In the genomic region with DNA sequence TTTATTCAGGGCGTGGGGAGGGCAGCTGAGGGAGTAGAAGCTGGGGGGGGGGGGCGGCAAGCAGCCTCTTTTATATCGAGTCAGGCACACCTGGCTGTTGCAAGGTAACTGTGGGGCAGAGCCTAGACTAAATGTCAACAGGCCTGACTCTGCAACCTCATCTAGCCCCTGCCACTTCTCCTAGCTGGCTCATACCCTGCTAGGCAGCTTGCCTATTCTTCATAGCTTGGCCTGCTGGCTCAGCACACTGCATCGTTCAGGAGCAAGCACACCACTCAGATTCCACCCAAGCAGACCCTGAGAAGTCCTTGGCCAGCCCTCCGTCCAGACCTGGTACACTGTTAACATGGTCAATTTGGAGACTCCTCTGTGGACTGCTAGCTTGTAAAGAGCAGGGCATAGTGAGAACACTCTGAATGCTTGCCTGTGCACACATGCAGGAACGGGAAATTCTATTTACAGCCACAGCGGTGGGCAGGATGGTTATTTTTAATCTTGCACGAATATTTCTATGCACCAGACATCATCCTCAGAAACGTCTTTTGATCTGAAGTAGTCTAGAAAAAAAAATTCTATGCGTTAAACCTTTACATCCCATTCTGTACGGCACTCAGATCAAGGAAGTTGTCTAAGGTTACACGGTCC, we compare ENCODE assay signal across 17 mouse cellular contexts. TPM values are rescaled to one million over a fixed set of nuclear protein-coding genes. Genes with fewer than 3 reads are reported as not detected.
DNase-seq lines count a peak whose midpoint lies in the region; ATAC-seq and TF ChIP-seq lines count a peak whose summit lies in the region.
"Had no signal": no experiment of that assay in that cellular context is flagged by ENCODE, and none has a peak within 500 bp of the region (broad histone marks: within the 10 kb centered on the region; RNA-seq: fewer than 3 reads in every experiment).

No protein-coding gene starts in this region.

- H3K27ac ChIP-seq in gastrocnemius, adult 2 months, result peak overlapping the region; percentile 85
- H3K27ac ChIP-seq in left cerebral cortex, adult 2 months, result peak overlapping the region; percentile 93
- peak overlapping the region; percentile 69; the same call in 1 of the 2 replicates for H3K27ac ChIP-seq in intestine, embryonic 16.5 days (ENCODE audit: low read length)
- H3K27ac ChIP-seq: forebrain, embryonic 13.5 days; midbrain, embryonic 15.5 days; neural tube, embryonic 12.5 days had no signal

- no peaks in the 10 kb centered on the region for H3K9me3 ChIP-seq in intestine, embryonic 16.5 days (ENCODE audit: control insufficient read depth, low read length)
- H3K9me3 ChIP-seq: forebrain, embryonic 13.5 days; kidney, embryonic 15.5 days; midbrain, embryonic 15.5 days; neural tube, embryonic 12.5 days had no signal

- peak; percentile 69 for DNase-seq in gastrocnemius, adult 2 months
- DNase-seq in gastrocnemius, postnatal 10 days, result no peak
- DNase-seq in left cerebral cortex, adult 2 months (ENCODE audit: extremely low spot score in 1 of 2, low spot score in 2 of 2), result no peak
- no peak for DNase-seq in left cerebral cortex, adult 11 months (ENCODE audit: low spot score)
- DNase-seq in adipocyte (ENCODE audit: low spot score) (peak; percentile 70), liver (no peak)
- DNase-seq in spleen, postnatal 36 days (ENCODE audit: low spot score in 2 of 2), result no peak
- DNase-seq: cerebellum, adult 11-12 months; thymus, postnatal 14 days had no signal

- peak overlapping the region; percentile 36 for H3K4me3 ChIP-seq in gastrocnemius, adult 2 months
- H3K4me3 ChIP-seq in left cerebral cortex, adult 2 months, result no peak overlapping the region
- no peak overlapping the region for H3K4me3 ChIP-seq in intestine, embryonic 16.5 days (ENCODE audit: low read length)
- H3K4me3 ChIP-seq: forebrain, embryonic 13.5 days; kidney, embryonic 15.5 days; midbrain, embryonic 15.5 days; neural tube, embryonic 12.5 days had no signal

- H3K4me2 ChIP-seq in intestine, embryonic 16.5 days (ENCODE audit: low read depth, low read length), result no peak overlapping the region; the same call in 1 of the 2 replicates
- H3K4me2 ChIP-seq: forebrain, embryonic 13.5 days; heart, embryonic 11.5 days; kidney, embryonic 15.5 days; liver, embryonic 11.5 days; midbrain, embryonic 15.5 days; neural tube, embryonic 12.5 days had no signal

- no peak overlapping the region for H3K9ac ChIP-seq in intestine, embryonic 16.5 days (ENCODE audit: low read depth, low read length)
- H3K9ac ChIP-seq: forebrain, embryonic 13.5 days; kidney, embryonic 15.5 days; midbrain, embryonic 15.5 days; neural tube, embryonic 12.5 days had no signal

- H3K4me1 ChIP-seq in intestine, embryonic 16.5 days (ENCODE audit: control insufficient read depth, insufficient read depth, low read length), result 0 out of 2 replicates have a peak, but pooled peaks cover 5% of the 10 kb centered on the region

- intact Hi-C loops in gastrocnemius, adult 2 months (cut with DNase I), result loop anchor here (1.0 kb wide), 1 partner anchor 19 kb away; no protein-coding TSS in a partner anchor
- intact Hi-C loops in left cerebral cortex, adult 2 months (cut with DNase I), result no loop called here

- H3K36me3 ChIP-seq in intestine, embryonic 16.5 days (ENCODE audit: control insufficient read depth, insufficient read depth, low read length), result no peaks in the 10 kb centered on the region
- H3K36me3 ChIP-seq: kidney, embryonic 15.5 days; midbrain, embryonic 15.5 days; neural tube, embryonic 12.5 days had no signal

- H3K27me3 ChIP-seq in intestine, embryonic 16.5 days (replicated peaks; ENCODE audit: control insufficient read depth, insufficient read depth, low read length), result 0 out of 2 replicates have a peak, but pooled peaks cover 5% of the 10 kb centered on the region

- ATAC-seq in intestine, embryonic 16.5 days, result no peak
- ATAC-seq: forebrain, embryonic 13.5 days; hindbrain, embryonic 16.5 days; midbrain, embryonic 15.5 days had no signal

- TF ChIP-seq CTCF in gastrocnemius, adult 2 months (IDR thresholded peaks at IDR 0.05), result no peak
- TF ChIP-seq CTCF in left cerebral cortex, adult 2 months (IDR thresholded peaks at IDR 0.05), result no peak

- WGBS in intestine, embryonic 16.5 days, result 69% methylated on average over 12 of the region's 12 CpGs

RNA-seq across cellular contexts. Expression of gene Myo5c, which starts 3.3 kb away (rescaled TPM):
- total RNA-seq in gastrocnemius, adult 2 months (2021), result 10 to 100 TPM; 10.8 to 13.6 TPM
- 10 to 100 TPM in 1 of 2 experiments, 1 to 10 TPM in 1; 9.2 to 11.9 TPM for total RNA-seq in gastrocnemius, postnatal 10 days (2021)
- 1 to 10 TPM; 7.0 to 7.2 TPM for total RNA-seq in left cerebral cortex, adult 2 months (2021)
- polyA plus RNA-seq in intestine, embryonic 16.5 days (2015; fragmentation: Nextera tagmentation; extraction: Ambion mirVana), result 4.4 and 5.0 TPM in 2 replicates

Comparison
In these comparisons a context has a peak if more than half of its experiments do, and no peak if none do; other contexts are left out.
1. DNase-seq: peak in gastrocnemius, adult 2 months (single experiment) and adipocyte (single experiment); none in gastrocnemius, postnatal 10 days (single experiment), left cerebral cortex, adult 2 months (0 of 2), left cerebral cortex, adult 11 months (single experiment), spleen, postnatal 36 days (0 of 2) and liver (single experiment).
2. Peak in every context shown above with its lines, with median percentiles within 50 percentile points of each other: H3K27ac ChIP-seq.